Mouse (Mus musculus) adrenal gland (tissue): ENCODE data around the gene Trpm1.

Experiments used
- intact Hi-C: fragments of 180-260 bp; cut with DNase I; formaldehyde crosslinking; loops from one replicate; pipeline ENCODE4 v1.15.1; 2025

Gene Trpm1

GRCm38 (mm10) chr7:64161990-64162389 is 8.4 kb downstream of the Trpm1 start:
- intact Hi-C loops = loop anchor here (5.0 to 10.0 kb wide), 2 partner anchors 410 to 583 kb away; no protein-coding TSS in a partner anchor

GRCm38 (mm10) chr7:64163086-64163485 is 9.5 kb downstream of the Trpm1 start:
- intact Hi-C loops = loop anchor here (5.0 to 10.0 kb wide), 2 partner anchors 411 to 582 kb away; no protein-coding TSS in a partner anchor

DNA sequence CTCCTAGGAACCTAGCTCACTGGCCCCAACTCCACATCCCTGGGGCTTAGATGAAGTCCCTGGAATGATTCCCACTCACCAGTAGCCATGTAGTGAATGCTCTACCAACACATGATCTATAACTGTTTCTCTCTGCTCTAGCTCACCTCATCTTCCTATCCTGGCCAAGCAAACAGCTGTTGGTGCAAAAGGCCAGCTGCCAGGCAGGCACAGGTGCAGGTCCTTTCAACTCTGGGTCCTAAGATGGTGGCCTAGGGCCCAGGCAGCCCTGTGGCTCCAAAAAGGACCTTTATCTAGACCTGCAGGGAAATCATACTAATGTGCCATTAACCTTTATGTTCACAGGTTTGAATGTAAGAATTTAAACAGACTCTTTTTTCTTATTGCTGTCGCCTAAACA is 10.3 kb downstream of the Trpm1 start:
- intact Hi-C loops = loop anchor here (2.0 to 10.0 kb wide), 3 partner anchors 163 to 581 kb away; no protein-coding TSS in a partner anchor

DNA sequence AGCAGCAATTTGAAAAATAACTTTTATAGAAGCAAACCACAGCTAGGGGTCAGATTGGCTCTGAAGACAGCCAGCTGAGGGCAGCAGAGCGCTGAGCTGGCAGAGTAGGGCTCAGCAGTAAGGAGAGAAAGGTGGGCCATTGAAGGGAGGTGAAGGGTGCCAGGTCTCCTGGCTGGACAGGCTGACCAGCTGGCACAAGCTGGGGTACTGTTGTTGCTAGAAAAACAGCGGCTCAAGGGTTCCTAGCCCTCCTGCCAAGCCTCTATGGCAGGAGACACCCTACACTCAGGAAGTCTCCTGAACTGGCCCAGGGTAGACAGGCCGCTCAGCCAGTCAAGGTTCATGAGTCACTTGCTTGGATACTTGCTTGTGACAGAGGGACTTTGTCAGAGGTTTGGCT is 11.4 kb downstream of the Trpm1 start:
- intact Hi-C loops = loop anchor here (2.0 to 10.0 kb wide), 3 partner anchors 162 to 580 kb away; no protein-coding TSS in a partner anchor

DNA sequence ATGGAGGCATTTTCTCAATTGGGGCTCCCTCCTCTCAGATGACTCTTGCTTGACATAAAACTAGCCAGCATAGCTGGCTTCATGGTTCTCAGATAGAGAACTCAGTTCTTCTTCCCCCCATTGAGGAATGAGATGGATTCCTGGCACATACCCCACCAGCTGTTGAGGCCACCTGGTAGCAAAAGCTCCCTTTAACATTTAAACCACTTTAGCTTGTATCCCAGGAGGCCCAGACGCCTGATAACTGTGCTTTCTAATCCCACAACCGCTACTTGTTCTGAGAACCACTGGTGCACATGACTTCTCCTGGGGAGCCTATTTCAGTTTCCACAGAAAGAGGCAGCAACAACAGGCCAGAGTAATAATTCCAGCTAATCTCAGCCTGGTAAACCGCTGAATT is 12.4 kb downstream of the Trpm1 start:
- intact Hi-C loops = loop anchor here (10.0 kb wide), 1 partner anchor 579 kb away; no protein-coding TSS in a partner anchor

DNA sequence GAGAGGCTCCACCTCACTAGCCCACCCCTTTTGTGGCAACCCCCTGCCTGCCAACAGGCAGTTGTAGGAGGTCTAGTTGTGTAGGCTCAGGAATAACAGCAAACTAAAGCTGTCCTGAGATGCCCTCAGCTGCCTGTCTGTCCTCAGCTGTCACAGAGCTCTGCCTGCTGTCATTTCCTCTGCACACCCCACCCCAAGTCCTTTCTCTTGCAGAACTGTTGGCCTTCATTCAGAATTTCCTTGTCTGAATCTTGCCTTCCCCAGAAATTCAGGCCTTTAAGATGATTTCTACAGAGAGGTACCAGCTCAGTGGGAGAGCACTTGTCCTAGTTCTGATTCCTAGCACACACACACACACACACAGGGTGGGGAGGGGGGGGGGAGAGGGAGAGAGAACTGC is 13.1 kb downstream of the Trpm1 start:
- intact Hi-C loops = loop anchor here (10.0 kb wide), 1 partner anchor 578 kb away; no protein-coding TSS in a partner anchor

DNA sequence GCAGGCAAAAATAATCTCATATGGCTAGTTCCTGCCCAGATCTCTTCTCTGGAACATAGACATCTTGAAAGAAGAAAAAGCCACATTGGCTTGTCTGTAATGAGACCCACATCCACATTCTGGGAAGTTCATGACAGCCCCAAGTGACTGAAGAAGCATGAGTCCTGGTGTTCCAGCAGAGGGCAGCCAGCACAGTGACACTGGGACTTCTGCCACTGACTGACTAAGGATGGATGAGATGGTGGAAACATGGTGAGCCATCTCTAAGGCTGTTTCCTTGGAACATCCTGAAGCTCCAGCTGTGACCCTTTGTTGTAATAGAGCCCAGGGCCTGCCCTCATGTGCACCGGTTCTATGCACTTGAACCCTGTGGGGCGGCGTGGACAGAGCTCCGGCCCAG is 25.7 kb downstream of the Trpm1 start:
- intact Hi-C loops = no loop called here

- intact Hi-C loops = no loop called here
Measured at GRCm38 (mm10) chr7:64185203-64185931, 31.7 kb downstream of the Trpm1 start.

GRCm38 (mm10) chr7:64185932-64186312 is 32.3 kb downstream of the Trpm1 start:
- intact Hi-C loops = no loop called here

DNA sequence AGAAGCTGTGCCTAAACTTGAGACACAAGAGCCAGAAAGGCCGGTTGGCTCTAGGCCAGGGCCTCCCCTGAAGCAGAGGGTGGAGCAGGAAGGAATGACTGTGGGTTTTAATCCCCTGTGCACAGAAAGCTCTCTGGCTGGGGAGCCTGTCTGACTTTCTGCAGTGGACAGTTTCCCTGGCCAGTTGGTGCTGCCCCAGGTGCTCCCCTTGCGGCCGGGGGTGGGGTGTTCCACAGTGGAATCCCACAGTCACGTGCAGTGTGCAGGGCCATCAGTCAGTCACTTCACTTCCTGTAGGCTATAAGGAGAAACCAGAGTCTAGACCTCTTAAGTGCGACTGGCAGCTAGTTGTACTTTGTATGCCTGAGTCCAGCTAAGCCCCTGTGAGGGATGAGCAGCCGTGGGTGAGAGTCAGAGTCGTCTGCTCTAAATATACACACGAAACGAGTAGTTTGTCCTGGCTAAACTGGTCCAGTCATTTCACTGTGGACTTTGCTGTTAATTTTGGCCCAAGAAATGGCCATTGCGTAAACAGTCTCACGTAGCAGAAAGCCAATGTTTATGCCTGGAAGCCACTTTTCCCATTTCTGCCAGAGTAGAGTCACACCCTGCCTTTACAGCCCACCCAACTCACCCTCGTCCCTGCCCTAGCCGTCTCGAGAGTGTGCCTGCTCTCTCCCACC is 38.8 kb downstream of the Trpm1 start:
- intact Hi-C loops = no loop called here

- intact Hi-C loops = no loop called here
Measured at GRCm38 (mm10) chr7:64193476-64193875, 39.8 kb downstream of the Trpm1 start.

GRCm38 (mm10) chr7:64196114-64196513 is 42.5 kb downstream of the Trpm1 start:
- intact Hi-C loops = no loop called here

GRCm38 (mm10) chr7:64208700-64209099 is 55.1 kb downstream of the Trpm1 start:
- intact Hi-C loops = no loop called here

DNA sequence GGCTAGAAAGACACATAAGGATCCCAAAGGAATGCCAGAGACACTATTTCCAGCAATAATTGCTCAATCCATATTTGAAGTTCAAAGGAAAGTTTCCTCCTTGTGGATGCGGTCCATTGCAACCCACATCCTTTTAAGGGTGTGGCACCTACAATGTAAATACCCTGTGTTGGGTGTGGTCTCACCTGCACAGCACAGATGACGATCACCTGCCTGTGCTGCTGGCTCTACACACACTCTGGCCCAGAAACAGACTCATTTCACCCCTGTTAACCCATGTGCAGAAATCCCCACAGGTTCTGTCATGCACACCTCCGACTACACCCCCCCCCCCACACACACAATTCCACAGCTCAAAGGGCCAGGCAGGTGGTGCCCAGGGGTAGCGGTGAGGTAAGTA is 59.2 kb downstream of the Trpm1 start:
- intact Hi-C loops = no loop called here

- intact Hi-C loops = no loop called here
Measured at GRCm38 (mm10) chr7:64214066-64214465, 60.4 kb downstream of the Trpm1 start.

DNA sequence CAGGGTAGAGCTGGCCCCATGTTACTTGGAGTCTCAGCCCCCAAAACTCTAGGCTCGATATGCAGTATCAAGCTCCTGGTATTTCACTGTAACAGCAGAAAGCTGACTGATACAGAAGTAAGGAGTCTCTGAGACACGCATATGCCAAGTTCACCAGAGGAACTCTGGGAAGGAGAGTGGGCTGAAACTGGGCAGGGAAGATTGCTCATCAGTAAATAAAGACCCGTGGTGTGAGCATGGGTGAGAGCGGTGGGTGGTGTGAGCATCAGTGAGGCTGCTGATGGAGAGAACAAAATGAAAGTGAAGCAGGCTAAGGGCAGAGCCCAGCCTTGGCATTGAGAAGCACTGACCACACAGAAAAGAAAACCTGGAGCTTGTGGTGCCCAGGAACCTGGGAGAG is 62.0 kb downstream of the Trpm1 start:
- intact Hi-C loops = no loop called here

DNA sequence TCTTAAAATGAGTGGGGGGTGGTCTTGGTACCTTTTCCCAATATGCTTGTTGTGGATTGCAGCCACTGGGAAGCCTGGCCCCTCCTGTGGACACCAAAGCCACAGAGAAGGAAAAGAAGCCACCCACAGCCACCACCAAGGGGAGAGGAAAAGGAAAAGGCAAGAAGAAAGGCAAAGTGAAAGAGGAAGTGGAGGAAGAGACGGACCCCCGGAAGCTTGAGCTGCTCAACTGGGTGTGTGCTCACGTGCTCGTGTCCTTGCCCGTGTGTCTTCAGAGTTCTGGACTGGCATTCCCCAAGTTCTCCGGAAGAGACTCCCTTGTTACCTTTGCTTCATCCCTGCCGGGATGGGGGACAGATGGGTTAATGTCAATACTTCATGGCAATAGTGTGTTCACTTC is 63.8 kb downstream of the Trpm1 start:
- intact Hi-C loops = no loop called here

GRCm38 (mm10) chr7:64219765-64220164 is 66.1 kb downstream of the Trpm1 start:
- intact Hi-C loops = no loop called here

GRCm38 (mm10) chr7:64223215-64223614 is 69.6 kb downstream of the Trpm1 start:
- intact Hi-C loops = no loop called here

DNA sequence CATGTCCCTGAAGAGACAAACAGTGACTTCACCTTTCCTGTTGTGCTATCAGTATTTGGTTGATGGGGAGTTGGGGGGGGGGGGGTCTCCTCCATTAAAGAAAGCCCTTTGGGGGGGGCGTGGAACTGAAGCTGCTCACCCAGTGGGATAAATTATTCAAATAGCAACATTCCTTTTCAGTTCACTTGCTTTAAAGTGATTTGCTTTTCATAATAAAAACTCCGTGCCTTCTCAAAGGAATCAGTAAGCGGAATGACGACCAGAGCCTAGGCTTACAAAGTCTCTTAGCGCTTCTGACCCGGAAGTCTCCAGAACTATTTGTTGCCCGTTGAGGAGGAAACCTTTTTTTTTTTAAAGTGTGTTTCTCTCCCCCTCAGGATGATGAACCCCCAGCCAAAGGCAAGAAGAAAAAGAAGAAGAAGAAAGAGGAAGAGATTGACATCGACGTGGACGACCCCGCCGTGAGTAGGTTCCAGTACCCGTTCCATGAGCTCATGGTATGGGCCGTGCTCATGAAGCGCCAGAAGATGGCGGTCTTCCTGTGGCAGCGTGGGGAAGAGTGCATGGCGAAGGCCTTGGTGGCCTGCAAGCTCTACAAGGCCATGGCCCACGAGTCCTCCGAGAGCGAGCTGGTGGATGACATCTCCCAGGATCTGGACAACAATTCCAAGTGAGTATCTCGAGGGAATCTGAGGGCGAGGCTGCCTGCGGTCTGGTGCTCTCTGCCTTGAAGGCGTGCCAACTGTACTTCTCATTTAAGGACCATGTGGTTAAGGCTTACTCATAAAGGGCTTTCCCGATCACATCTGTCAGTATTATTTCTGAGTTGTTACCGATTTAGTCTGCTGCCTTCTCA is 72.9 kb downstream of the Trpm1 start:
- intact Hi-C loops = no loop called here

DNA sequence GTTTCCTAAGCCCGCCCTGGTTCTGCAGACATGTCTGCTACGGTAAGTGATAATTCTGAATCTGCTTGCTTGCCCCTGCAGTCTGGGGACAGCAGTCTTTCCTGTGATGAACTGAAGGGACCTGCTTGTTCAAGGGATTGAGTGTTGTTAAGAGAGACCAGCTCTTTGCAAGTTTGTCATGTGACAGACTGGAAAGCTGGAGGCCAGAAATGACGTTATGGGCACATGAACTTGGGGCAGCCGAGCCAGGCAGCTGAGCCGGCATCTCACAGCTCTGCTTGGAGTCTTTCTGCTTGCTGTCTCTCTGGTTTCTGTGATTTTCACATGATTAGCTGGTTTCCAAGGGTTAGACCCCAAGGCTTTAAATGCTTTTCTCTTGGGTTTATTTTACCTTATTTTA is 74.0 kb downstream of the Trpm1 start:
- intact Hi-C loops = no loop called here

- intact Hi-C loops = no loop called here
Measured at GRCm38 (mm10) chr7:64228300-64228699, 74.7 kb downstream of the Trpm1 start.
